Mouse (Mus musculus): ENCODE data around the gene Crtap.
"Not testable (repeated sequence)": the region's sequence is repeated elsewhere in the genome, so short reads cannot be mapped to it uniquely, and the experiment has no call there.

- TF ChIP-seq CTCF (IDR thresholded peaks at IDR 0.05; ENCODE audit: low read depth, low read length); POLR2A (IDR thresholded peaks at IDR 0.05; ENCODE audit: extremely low read depth, insufficient read depth, low read length): not testable (repeated sequence)
These were observed 60.6 kb downstream of the Crtap start, which contains the start of gene Bcl2a1c for GRCm38 (mm10) chr9:114329855-114330254.
